Mouse (Mus musculus) T-helper 1 cell (primary cell): ENCODE data around the gene March4.

Experiments used
- in situ Hi-C: fragments of 300-600 bp; cut with MboI, MseI; formaldehyde crosslinking; loops from one replicate; pipeline ENCODE4 v1.15.1; 2025; ENCODE audit warnings: high pct_unique_total_duplicates

The March4 gene

GRCm38 (mm10) chr1:72399720-72400401, 136.9 kb downstream of the March4 start:
- in situ Hi-C loops = no loop called here

- in situ Hi-C loops = no loop called here
These were observed 146.3 kb downstream of the March4 start for GRCm38 (mm10) chr1:72390420-72390819.

GRCm38 (mm10) chr1:72383651-72384050, 153.1 kb downstream of the March4 start:
- in situ Hi-C loops = no loop called here

- in situ Hi-C loops = no loop called here
These were observed 153.7 kb downstream of the March4 start for GRCm38 (mm10) chr1:72383056-72383455.

- in situ Hi-C loops = no loop called here
These were observed 156.2 kb downstream of the March4 start for GRCm38 (mm10) chr1:72380544-72380943.

GRCm38 (mm10) chr1:72379752-72380353, 156.9 kb downstream of the March4 start:
- in situ Hi-C loops = no loop called here

- in situ Hi-C loops = no loop called here
These were observed 158.6 kb downstream of the March4 start for GRCm38 (mm10) chr1:72378151-72378550.
